Mouse (Mus musculus) right cerebral cortex, adult 18-20 months (tissue): ENCODE data around the gene Sbk3.
"Not testable (repeated sequence)": the region's sequence is repeated elsewhere in the genome, so short reads cannot be mapped to it uniquely, and the experiment has no call there.

Experiments used
- DNase-seq: peaks from one replicate; pipeline ENCODE4 v3.0.0; 2022; ENCODE audit warnings: mixed read lengths

The Sbk3 gene

GRCm38 (mm10) chr7:4971068-4971467 lies at the start of gene Sbk3:
Gene Sbk3 (minus strand): TSS chr7:4971168.
- DNase-seq = no peak

- no peak for DNase-seq
Measured at GRCm38 (mm10) chr7:5020685-5021084, 49.7 kb upstream of the Sbk3 start.

GRCm38 (mm10) chr7:5020000-5020681 lies 49.2 kb upstream of the Sbk3 start, which contains the start of the genes Zfp865 and Ccdc106:
Gene Zfp865 (plus strand): TSS chr7:5020376.
Gene Ccdc106 (plus strand): TSS chr7:5020553.
- peak; percentile 100 for DNase-seq

- DNase-seq = not testable (repeated sequence)
Measured at GRCm38 (mm10) chr7:5019576-5019975, 48.6 kb upstream of the Sbk3 start.

- no peak for DNase-seq
Measured at GRCm38 (mm10) chr7:5017931-5018330, 47.0 kb upstream of the Sbk3 start.

- DNase-seq = no peak
Measured at GRCm38 (mm10) chr7:5017352-5017751, 46.4 kb upstream of the Sbk3 start.

GRCm38 (mm10) chr7:5016920-5017319 lies 46.0 kb upstream of the Sbk3 start:
- no peak for DNase-seq

GRCm38 (mm10) chr7:5016057-5016456 lies 45.1 kb upstream of the Sbk3 start:
- DNase-seq = no peak

GRCm38 (mm10) chr7:5015118-5016001 lies 44.4 kb upstream of the Sbk3 start, which contains the start of gene Gm44973:
Gene Gm44973 (plus strand): TSS chr7:5015496.
- peak; percentile 92 for DNase-seq

GRCm38 (mm10) chr7:5014251-5015117 lies 43.5 kb upstream of the Sbk3 start, which contains the start of the genes Zfp524 and Fiz1:
Gene Zfp524 (plus strand): TSS chr7:5014415.
Gene Fiz1 (minus strand): TSS chr7:5014697.
- peak; percentile 97 for DNase-seq

GRCm38 (mm10) chr7:5012681-5013513 lies 41.9 kb upstream of the Sbk3 start:
- no peak for DNase-seq

GRCm38 (mm10) chr7:5008229-5008628 lies 37.3 kb upstream of the Sbk3 start:
- no peak for DNase-seq

- not testable (repeated sequence) for DNase-seq
Measured at GRCm38 (mm10) chr7:5002876-5003275, 31.9 kb upstream of the Sbk3 start.

- no peak for DNase-seq
Measured at GRCm38 (mm10) chr7:4999876-5000275, 28.9 kb upstream of the Sbk3 start.

GRCm38 (mm10) chr7:4996934-4997333 lies 26.0 kb upstream of the Sbk3 start:
- DNase-seq = no peak

GRCm38 (mm10) chr7:4996003-4996895 lies 25.3 kb upstream of the Sbk3 start, which contains the start of gene Zfp579:
Gene Zfp579 (minus strand): TSS chr7:4996158.
- DNase-seq = peak; percentile 92

- no peak for DNase-seq
Measured at GRCm38 (mm10) chr7:4995268-4996002, 24.5 kb upstream of the Sbk3 start.

- DNase-seq = no peak
Measured at GRCm38 (mm10) chr7:4993999-4994788, 23.2 kb upstream of the Sbk3 start.
